Mouse (Mus musculus) 3134 (cell line): ENCODE measurements around the gene Rraga.
A peak's percentile ranks its signal among the peaks of the same experiment; 100 is the strongest.

Source experiments
- DNase-seq: peaks from one replicate; pipeline ENCODE4 v3.0.0-alpha.2; 2011; ENCODE audit warnings: low spot score; ENCODE audit not compliant: insufficient read length; ENCODE audit errors: extremely low read depth

The Rraga gene

GRCm38 (mm10) chr4:86575283-86575983 lies at the start of gene Rraga:
TSS of gene Rraga (plus strand) at chr4:86575668.
- peak; percentile 99 for DNase-seq

GRCm38 (mm10) chr4:86527162-86528136 lies 48.0 kb upstream of the Rraga start:
- no peak for DNase-seq

GRCm38 (mm10) chr4:86529161-86529560 lies 46.3 kb upstream of the Rraga start:
- DNase-seq = no peak

GRCm38 (mm10) chr4:86533406-86534090 lies 41.9 kb upstream of the Rraga start:
- DNase-seq = no peak

GRCm38 (mm10) chr4:86534091-86534481 lies 41.4 kb upstream of the Rraga start:
- no peak for DNase-seq

GRCm38 (mm10) chr4:86537972-86538371 lies 37.5 kb upstream of the Rraga start:
- DNase-seq = no peak

- DNase-seq = no peak
These were observed 36.5 kb upstream of the Rraga start for GRCm38 (mm10) chr4:86538936-86539335.

- no peak for DNase-seq
These were observed 33.9 kb upstream of the Rraga start for GRCm38 (mm10) chr4:86541573-86541972.

- DNase-seq = no peak
These were observed 31.5 kb upstream of the Rraga start for GRCm38 (mm10) chr4:86543999-86544398.

GRCm38 (mm10) chr4:86545615-86546014 lies 29.9 kb upstream of the Rraga start:
- no peak for DNase-seq

- no peak for DNase-seq
These were observed 27.1 kb upstream of the Rraga start for GRCm38 (mm10) chr4:86548332-86548731.

- no peak for DNase-seq
These were observed 20.3 kb upstream of the Rraga start for GRCm38 (mm10) chr4:86555035-86555707.

GRCm38 (mm10) chr4:86557371-86557770 lies 18.1 kb upstream of the Rraga start:
- DNase-seq = no peak

- no peak for DNase-seq
These were observed 17.2 kb upstream of the Rraga start, which contains the start of gene Saxo1 for GRCm38 (mm10) chr4:86558228-86558627. TSS of gene Saxo1 (minus strand) at chr4:86558328.

GRCm38 (mm10) chr4:86559006-86559405 lies 16.5 kb upstream of the Rraga start:
- no peak for DNase-seq

GRCm38 (mm10) chr4:86561061-86561460 lies 14.4 kb upstream of the Rraga start:
- DNase-seq = no peak

- DNase-seq = no peak
These were observed 557 bp upstream of the Rraga start for GRCm38 (mm10) chr4:86574939-86575282.

- DNase-seq = peak; percentile 41
These were observed 663 bp downstream of the Rraga start for GRCm38 (mm10) chr4:86576120-86576541.

GRCm38 (mm10) chr4:86576630-86577225 lies 1.3 kb downstream of the Rraga start:
- no peak for DNase-seq

- DNase-seq = no peak
These were observed 4.6 kb downstream of the Rraga start for GRCm38 (mm10) chr4:86580056-86580455.
